Comparison of ENCODE assay signal across 14 mouse cellular contexts in the genomic region with DNA sequence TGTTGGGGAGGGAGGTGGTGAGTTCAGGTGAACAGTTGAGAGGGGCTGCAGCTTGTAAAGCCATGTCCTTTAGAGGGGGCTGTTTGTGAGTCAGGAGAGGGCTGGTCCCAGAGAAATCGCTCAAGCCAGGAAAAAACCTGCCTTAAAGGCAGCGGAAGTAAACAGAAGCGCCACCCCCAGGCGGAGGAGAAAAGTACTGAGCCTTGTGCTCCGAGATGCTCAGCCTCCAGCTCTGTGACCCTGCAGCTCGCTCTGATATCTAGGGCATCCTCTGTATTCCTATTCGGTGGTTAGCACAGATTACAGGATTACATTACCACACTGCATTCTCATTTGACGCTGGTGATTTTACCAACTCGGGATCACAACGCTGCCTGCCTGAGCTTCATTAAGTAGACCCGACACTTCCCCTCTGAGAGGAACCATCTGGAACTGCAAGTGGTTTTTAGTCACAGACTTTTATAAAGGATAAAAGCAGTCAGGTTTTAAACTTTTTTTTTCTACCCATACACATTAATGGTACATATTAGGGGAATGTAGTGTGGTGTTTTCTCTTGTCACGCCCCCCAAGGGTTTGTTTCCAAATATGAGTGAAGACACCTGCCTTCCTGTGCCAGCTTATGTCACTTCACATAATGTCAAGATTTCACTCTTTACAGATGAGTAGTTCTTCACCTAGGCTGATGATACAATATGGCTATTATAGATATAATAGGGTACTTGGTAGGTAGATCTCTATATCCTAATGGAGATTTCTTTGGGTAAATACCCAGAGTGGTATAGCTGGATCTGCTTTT.
DNase-seq lines count a peak whose midpoint lies in the region; ATAC-seq and TF ChIP-seq lines count a peak whose summit lies in the region.
"Had no signal": no experiment of that assay in that cellular context is flagged by ENCODE, and none has a peak within 500 bp of the region (broad histone marks: within the 10 kb centered on the region; RNA-seq: fewer than 3 reads in every experiment).

No protein-coding gene starts in this region.

- H3K4me1 ChIP-seq in cerebellum, adult 2 months (ENCODE audit: control insufficient read depth, insufficient read depth, low read length) = no peaks in the 10 kb centered on the region
- peaks cover 6% of the 10 kb centered on the region; the same call in 1 of the 2 replicates for H3K4me1 ChIP-seq in kidney, embryonic 15.5 days
- H3K4me1 ChIP-seq: neural tube, embryonic 12.5 days had no signal

- no peak overlapping the region for H3K4me3 ChIP-seq in cerebellum, adult 2 months (replicated peaks; ENCODE audit: insufficient read depth, low read depth, low read length)
- no peak overlapping the region for H3K4me3 ChIP-seq in kidney, embryonic 15.5 days (replicated peaks)
- H3K4me3 ChIP-seq: limb, embryonic 15.5 days; neural tube, embryonic 12.5 days had no signal

- 47% methylated on average over 12 of the region's 12 CpGs for WGBS in cerebellum, adult 2 months
- 45% methylated on average over 12 of the region's 12 CpGs for WGBS in kidney, embryonic 15.5 days

- H3K36me3 ChIP-seq in kidney, embryonic 15.5 days = no peaks in the 10 kb centered on the region
- H3K36me3 ChIP-seq: limb, embryonic 15.5 days; neural tube, embryonic 12.5 days had no signal

- H3K9ac ChIP-seq in kidney, embryonic 15.5 days = no peak overlapping the region
- H3K9ac ChIP-seq: limb, embryonic 15.5 days; neural tube, embryonic 12.5 days had no signal

- no peak for DNase-seq in cerebellum, adult 2 months
- DNase-seq in cerebellum, adult 11 months = no peak
- peak; percentile 11 for DNase-seq in kidney, postnatal 10 days
- DNase-seq in right cerebral cortex, postnatal 4 days = peak; percentile 19
- no peak for DNase-seq in right cerebral cortex, postnatal 36 days (ENCODE audit: low spot score in 2 of 2)
- DNase-seq in retina, postnatal 7 days (ENCODE audit: low read depth, low spot score) = peak; percentile 20
- no peak for DNase-seq in urinary bladder, postnatal 36 days (ENCODE audit: low spot score in 2 of 2)
- DNase-seq: adrenal gland, adult 8-10 months; gastrocnemius, postnatal 10 days; heart, postnatal 10 days; thymus, postnatal 25 days had no signal

- no peak for ATAC-seq in kidney, embryonic 15.5 days (replicated peaks; ENCODE audit: low FRiP score)

- H3K9me3 ChIP-seq in kidney, embryonic 15.5 days (replicated peaks) = no peaks in the 10 kb centered on the region
- H3K9me3 ChIP-seq: limb, embryonic 15.5 days; neural tube, embryonic 12.5 days had no signal

- TF ChIP-seq CTCF in cerebellum, adult 2 months (IDR thresholded peaks at IDR 0.05; ENCODE audit: borderline replicate concordance, insufficient read depth, low read depth, low read length) = 0 out of 2 replicates have a peak, but pooled peaks have one; percentile 7

- no peak overlapping the region for H3K27ac ChIP-seq in cerebellum, adult 2 months (ENCODE audit: insufficient read depth, low read length)
- H3K27ac ChIP-seq in kidney, embryonic 15.5 days = no peak overlapping the region
- H3K27ac ChIP-seq: limb, embryonic 15.5 days; neural tube, embryonic 12.5 days had no signal

- no peak for TF ChIP-seq POLR2A in cerebellum, adult 2 months (IDR thresholded peaks at IDR 0.05; ENCODE audit: borderline replicate concordance, insufficient read depth, low read length)

- H3K4me2 ChIP-seq in kidney, embryonic 15.5 days = no peak overlapping the region
- H3K4me2 ChIP-seq: limb, embryonic 15.5 days; neural tube, embryonic 12.5 days had no signal

- H3K27me3 ChIP-seq in cerebellum, adult 2 months (ENCODE audit: control insufficient read depth, insufficient read depth, low read length) = no peaks in the 10 kb centered on the region
- no peaks in the 10 kb centered on the region for H3K27me3 ChIP-seq in kidney, embryonic 15.5 days
- H3K27me3 ChIP-seq: limb, embryonic 15.5 days; neural tube, embryonic 12.5 days had no signal

Comparison
In these comparisons a context has a peak if more than half of its experiments do, and no peak if none do; other contexts are left out.
1. DNase-seq: peak in kidney, postnatal 10 days (single experiment), right cerebral cortex, postnatal 4 days (single experiment) and retina, postnatal 7 days (single experiment); none in cerebellum, adult 2 months (0 of 2), cerebellum, adult 11 months (single experiment), right cerebral cortex, postnatal 36 days (0 of 2) and urinary bladder, postnatal 36 days (0 of 2).